Comparison of ENCODE assay signal across 19 mouse cellular contexts in the genomic region with DNA sequence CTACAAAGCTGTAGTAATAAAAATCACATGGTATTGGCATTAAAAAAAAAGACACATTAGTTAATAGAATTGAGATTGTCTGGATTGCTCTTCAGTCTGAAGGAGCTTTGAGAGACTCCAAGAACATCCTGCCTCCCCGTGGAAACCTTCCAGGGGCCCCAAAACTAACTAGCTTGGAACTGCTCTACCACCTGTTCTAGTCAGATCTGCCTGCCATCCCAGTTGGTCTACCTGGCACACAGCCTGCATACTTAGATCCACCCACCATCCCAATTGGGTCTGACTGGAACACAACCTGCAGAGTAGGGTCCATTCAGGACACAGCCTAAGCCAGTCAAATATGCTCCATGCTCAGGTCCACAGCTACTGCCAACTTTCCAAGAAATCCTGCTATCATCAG.
DNase-seq lines count a peak whose midpoint lies in the region; ATAC-seq lines count a peak whose summit lies in the region.
"Had no signal": no experiment of that assay in that cellular context is flagged by ENCODE, and none has a peak within 500 bp of the region (broad histone marks: within the 10 kb centered on the region; RNA-seq: fewer than 3 reads in every experiment).

No protein-coding gene starts in this region.

- peak; percentile 31; the same call in 1 of the 2 replicates for ATAC-seq in frontal cortex, adult (ENCODE audit: low TSS enrichment)
- ATAC-seq: forebrain, embryonic 13.5 days; forebrain, embryonic 16.5 days; hindbrain, embryonic 16.5 days; intestine, embryonic 15.5 days; Patski had no signal

- DNase-seq in cerebellum, postnatal 14 days, result peak; percentile 50 to 58
- no peak for DNase-seq in cerebellum, adult 18-20 months
- DNase-seq in frontal cortex, postnatal 14 days (ENCODE audit: low spot score in 2 of 2), result no peak
- DNase-seq in layer of hippocampus, adult 9-11 months, result peak; percentile 8
- DNase-seq in layer of hippocampus, postnatal 25 days (ENCODE audit: extremely low spot score in 1 of 2, low spot score in 1 of 2), result no peak
- DNase-seq: adrenal gland, postnatal 10 days; adrenal gland, postnatal 36 days; B cell, adult 2 months; gastrocnemius, postnatal 25 days; heart, adult 18-20 months; heart, postnatal 10 days; heart, postnatal 36 days; kidney, adult 11 months had no signal

Comparison
In these comparisons a context has a peak if more than half of its experiments do, and no peak if none do; other contexts are left out.
1. DNase-seq: peak in cerebellum, postnatal 14 days (2 of 2) and layer of hippocampus, adult 9-11 months (single experiment); none in cerebellum, adult 18-20 months (0 of 2), frontal cortex, postnatal 14 days (0 of 2) and layer of hippocampus, postnatal 25 days (0 of 2).